Mouse (Mus musculus) bone marrow macrophage, adult 2 months (primary cell): ENCODE measurements around the gene Nxpe4. TPM values are rescaled to one million over a fixed set of nuclear protein-coding genes. Genes with fewer than 3 reads are reported as not detected.

Source experiments
- H3K27ac ChIP-seq: 2 replicates; pipeline ENCODE4 v1.5.1; 2012; ENCODE audit warnings: low read depth, low read length; ENCODE audit not compliant: insufficient read depth
- H3K4me1 ChIP-seq: 2 replicates; pipeline ENCODE4 v1.6.1; 2012; ENCODE audit warnings: low read length; ENCODE audit not compliant: control insufficient read depth, insufficient read depth
- H3K4me3 ChIP-seq: 2 replicates; pipeline ENCODE4 v1.5.1; 2012; ENCODE audit warnings: mild to moderate bottlenecking, low read length, moderate library complexity; ENCODE audit not compliant: insufficient read depth
- CTCF ChIP-seq: IDR thresholded peaks from 2 replicates; pipeline ENCODE4 v1.5.1; 2012; ENCODE audit warnings: low read depth, mild to moderate bottlenecking, low read length, moderate library complexity
- POLR2A ChIP-seq: IDR thresholded peaks from 2 replicates; pipeline ENCODE4 v1.6.1; 2012; ENCODE audit warnings: mild to moderate bottlenecking, low read depth, low read length, borderline replicate concordance
- polyA plus RNA-seq: library from polyadenylated mRNA; stranded (reverse); fragments of >200 nt; gene quantifications from 2 replicates; pipeline ENCODE4 v1.2.4, GENCODE M21; 2012; ENCODE audit not compliant: missing spikeins, insufficient read depth, insufficient read length

Gene Nxpe4
- polyA plus RNA-seq, 1 experiment, result 13.2 TPM

DNA sequence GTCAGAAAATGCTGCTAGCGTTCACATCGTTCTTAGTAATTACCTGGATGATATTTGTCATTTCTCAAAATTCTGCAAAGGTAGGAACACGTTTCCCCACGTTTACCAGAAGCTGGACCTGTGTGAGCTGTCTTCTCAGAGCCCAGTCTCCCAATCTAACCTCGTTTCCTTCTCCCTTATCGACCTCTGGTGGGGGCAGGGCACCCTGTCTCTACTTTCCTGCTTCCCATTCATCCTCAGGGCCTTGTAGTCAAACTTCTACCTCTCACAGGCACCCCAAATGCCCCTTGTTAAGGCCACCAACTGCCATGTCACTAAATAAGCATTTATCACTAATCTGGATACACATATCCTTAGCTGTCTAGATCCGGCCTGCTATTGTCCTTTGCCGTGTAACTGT lies 257.0 kb downstream of the Nxpe4 start:
- Histone ChIP-seq H3K27ac (peak overlapping the region; percentile 100), H3K4me1 (peaks cover 55% of the 10 kb centered on the region), H3K4me3 (peak overlapping the region; percentile 70)
- TF ChIP-seq POLR2A (no peak), CTCF (no peak)

DNA sequence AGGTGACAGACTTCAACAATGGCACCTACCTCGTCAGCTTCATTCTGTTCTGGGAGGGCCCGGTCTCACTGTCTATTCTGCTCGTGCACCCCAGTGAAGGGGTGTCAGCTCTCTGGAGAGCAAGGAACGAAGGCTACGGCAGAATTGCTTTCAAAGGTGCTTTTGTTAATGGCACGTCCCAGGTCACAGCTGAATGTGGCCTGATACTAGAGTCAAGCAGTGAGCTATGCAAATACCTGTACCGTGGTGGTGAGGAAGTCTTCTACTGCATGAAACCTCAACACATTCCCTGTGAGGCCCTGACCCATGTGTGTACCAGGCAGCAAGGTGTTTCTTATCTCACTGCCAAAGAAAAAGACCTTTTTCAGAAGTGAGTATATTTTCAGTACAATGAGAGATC lies 258.6 kb downstream of the Nxpe4 start:
- no peak for TF ChIP-seq POLR2A
- no peak for TF ChIP-seq CTCF
- H3K4me3 ChIP-seq, result no peak overlapping the region
- peak overlapping the region; percentile 37 for H3K27ac ChIP-seq

DNA sequence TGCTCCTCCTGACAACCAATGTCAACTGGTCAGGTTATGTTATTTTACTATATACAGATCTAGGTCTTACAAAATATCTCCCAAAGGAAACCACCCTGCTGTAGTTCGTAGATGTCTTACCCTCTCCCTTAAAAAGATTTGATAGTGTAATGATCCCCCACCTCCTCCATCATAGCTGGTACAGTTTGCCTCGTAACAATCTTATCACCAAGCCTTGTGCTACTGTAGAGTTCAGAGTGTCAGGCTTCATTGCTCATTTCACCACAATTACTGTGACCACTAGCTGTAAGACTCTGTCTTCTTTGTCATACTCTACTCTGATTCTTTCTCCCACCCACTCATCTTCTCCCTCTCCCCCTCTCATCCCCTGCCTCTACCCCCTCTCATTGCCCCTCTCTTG lies 259.2 kb downstream of the Nxpe4 start:
- TF ChIP-seq CTCF (no peak), POLR2A (no peak)
- Histone ChIP-seq H3K4me3 (no peak overlapping the region), H3K4me1 (peaks cover 42% of the 10 kb centered on the region), H3K27ac (peak overlapping the region; percentile 37)

More for the DNA sequence above, 258.6 kb downstream of the Nxpe4 start:
- peaks cover 48% of the 10 kb centered on the region for H3K4me1 ChIP-seq

DNA sequence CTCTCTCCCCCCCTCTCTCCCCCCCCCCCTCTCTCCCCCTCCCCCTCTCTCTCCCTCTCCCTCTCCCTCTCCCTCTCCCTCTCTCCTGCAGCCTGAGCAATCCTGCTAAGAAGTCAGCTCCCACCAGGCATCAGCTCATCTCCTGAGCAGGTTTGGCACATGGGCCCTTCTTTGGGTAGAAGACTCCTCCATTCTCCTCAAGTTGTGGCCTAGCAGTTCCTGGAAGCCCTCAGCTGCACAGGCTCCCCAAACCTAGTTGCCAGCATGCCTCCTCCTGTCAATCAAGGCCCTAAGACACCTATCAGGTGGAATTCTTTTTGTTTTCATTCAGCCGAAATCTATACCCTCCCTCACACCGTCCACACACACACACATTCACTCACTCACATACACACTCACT lies 259.7 kb downstream of the Nxpe4 start:
- Histone ChIP-seq H3K4me1 (peaks cover 41% of the 10 kb centered on the region), H3K27ac (peak overlapping the region; percentile 94), H3K4me3 (no peak overlapping the region)
- TF ChIP-seq CTCF (no peak), POLR2A (no peak)

DNA sequence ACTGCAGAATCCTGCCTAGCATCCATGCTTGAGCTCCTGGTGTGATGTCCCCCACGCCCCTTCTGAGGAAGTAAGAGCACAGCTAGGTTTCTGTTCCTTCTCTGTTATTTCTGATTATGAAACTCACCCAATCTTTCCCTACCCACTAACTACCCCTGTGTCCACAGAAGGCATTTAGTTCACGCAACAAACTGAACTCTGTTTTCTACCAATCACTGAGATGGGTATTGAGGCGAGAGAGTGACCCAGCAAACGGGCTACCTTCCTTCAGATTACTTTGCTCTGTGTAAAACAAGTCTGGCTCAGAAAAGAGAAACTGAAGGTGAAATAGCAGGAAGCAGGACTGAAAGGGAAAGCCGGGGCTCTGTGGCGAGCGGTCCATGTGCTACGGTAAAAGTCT lies 260.6 kb downstream of the Nxpe4 start:
- H3K4me3 ChIP-seq, result peak overlapping the region; percentile 58
- H3K27ac ChIP-seq, result peak overlapping the region; percentile 94
- TF ChIP-seq CTCF, result no peak
- TF ChIP-seq POLR2A, result no peak
- peaks cover 32% of the 10 kb centered on the region for H3K4me1 ChIP-seq

DNA sequence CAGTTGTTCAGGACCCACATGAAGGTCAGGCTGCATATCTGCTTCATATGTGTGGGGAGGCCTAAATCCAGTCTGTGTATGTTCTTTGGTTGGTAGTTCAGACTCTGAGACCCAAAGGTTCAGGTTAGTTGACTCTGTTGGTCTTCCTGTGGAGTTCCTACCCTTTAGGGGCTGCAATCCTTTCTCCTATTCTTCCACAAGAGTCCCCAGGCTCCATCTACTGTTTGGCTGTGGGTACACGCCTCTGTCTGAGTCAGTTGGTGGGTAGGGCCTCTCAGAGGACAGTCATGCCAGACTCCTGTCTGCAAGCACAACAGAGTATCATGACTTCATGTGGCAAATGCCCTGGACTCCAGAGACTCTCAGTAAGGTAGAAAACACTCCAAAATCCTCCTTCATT lies 261.4 kb downstream of the Nxpe4 start:
- H3K4me1 ChIP-seq, result peaks cover 28% of the 10 kb centered on the region
- peak overlapping the region; percentile 44 for H3K4me3 ChIP-seq
- peak overlapping the region; percentile 94 for H3K27ac ChIP-seq
- TF ChIP-seq POLR2A, result no peak
- TF ChIP-seq CTCF, result no peak

DNA sequence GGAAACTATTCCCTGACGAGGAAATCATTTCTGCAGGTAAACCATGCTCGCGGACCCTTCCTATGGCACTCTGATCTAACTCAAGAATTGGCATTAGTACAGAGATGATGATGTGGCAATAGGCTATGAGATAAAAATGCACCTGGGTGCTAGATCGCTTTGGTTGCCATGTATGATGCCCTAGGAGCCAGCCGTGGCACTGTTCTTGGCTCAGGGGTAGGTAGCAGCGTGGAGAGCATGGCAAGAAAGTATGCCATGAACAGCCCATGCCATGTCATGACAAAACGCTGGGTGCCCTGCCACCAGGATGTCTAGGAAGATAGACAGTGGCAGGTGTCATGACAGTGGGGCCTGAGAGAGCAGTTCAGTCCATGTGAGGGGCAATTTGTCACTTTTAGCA lies 265.4 kb downstream of the Nxpe4 start:
- peaks cover 9% of the 10 kb centered on the region for H3K4me1 ChIP-seq
- TF ChIP-seq POLR2A, result no peak
- TF ChIP-seq CTCF, result no peak
- H3K27ac ChIP-seq, result no peak overlapping the region
- H3K4me3 ChIP-seq, result no peak overlapping the region

DNA sequence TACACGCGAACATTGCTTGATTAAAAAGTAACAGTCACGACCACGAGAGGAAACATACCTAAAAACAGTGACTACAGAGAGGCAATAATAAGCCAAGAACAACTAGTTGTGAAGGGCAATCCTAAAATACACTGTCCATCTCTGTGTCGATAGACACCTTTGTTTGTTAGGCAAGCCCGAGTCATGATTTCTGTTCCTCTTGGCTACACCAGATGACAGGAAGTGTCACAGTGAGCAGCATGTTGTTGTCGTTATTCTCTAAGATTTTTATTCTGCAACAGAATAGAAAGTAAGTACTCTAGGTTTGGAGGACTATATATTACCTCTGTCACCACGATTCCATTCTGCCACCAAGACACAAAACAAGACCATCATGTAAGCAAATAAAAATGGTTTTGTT lies 270.6 kb downstream of the Nxpe4 start:
- TF ChIP-seq CTCF, result no peak
- no peak for TF ChIP-seq POLR2A
- H3K27ac ChIP-seq, result peak overlapping the region; percentile 34
- H3K4me1 ChIP-seq, result peaks cover 9% of the 10 kb centered on the region
- H3K4me3 ChIP-seq, result no peak overlapping the region

DNA sequence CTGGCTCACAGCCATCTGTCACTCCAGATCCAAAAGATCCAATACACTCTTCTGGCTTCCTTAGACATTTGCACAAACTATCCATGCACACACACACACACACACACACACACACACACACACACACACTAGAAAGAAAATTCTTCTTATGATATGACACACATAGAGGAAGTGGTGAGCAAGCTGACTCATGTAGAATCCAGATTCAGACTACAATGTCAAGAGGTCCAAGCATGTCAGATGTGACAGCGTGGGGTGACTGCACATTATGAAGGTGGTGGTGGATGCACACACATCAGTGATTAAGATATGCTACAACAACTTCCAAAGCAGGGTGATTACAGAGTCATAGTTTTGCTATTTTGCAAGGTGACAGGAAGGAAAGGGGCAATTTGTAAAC lies 282.1 kb downstream of the Nxpe4 start:
- TF ChIP-seq CTCF (no peak), POLR2A (no peak)
- H3K4me1 ChIP-seq, result peaks cover 14% of the 10 kb centered on the region
- H3K27ac ChIP-seq, result no peak overlapping the region
- no peak overlapping the region for H3K4me3 ChIP-seq

DNA sequence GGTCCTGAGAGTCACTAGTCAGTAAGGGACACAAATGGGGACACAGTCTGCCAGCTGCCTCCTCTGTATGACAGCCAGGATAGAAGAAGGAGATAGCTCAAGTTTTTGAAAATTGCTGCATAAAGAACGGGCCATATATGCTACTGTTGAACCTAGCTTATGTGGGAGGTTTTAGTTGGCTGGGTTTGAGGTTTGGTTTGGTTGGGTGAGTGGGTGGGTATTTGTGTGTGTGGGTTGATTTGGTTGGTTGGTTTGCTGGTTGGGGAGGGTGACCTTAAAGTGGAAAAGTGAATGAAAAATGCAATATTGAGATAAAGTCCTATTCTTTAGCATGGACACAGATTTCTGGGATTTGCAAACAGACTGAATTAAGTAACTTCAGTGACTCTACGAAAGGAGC lies 283.0 kb downstream of the Nxpe4 start:
- Histone ChIP-seq H3K27ac (no peak overlapping the region), H3K4me3 (no peak overlapping the region), H3K4me1 (peaks cover 14% of the 10 kb centered on the region)
- TF ChIP-seq POLR2A (no peak), CTCF (no peak)

DNA sequence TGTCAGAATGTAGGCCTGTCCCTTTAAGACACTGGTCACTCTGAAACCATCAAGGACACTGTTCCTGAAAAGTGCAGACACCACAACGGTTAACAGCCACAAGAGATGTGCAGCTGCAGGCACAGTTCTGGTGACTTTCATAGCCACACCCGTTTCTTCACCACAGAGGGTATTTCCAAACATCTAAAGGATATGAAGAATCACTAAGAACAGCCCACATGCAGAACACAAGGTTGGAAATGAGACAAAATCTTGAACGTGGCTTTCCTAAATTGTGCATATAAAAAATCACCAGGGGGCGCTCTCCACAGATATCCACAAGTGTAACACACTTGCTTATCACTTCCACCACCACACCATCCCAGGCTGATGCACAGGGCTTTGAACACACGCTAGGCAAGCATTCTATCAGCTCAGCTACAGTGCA lies 286.0 kb downstream of the Nxpe4 start:
- no peak overlapping the region for H3K4me3 ChIP-seq

More for the DNA sequence above, 286.0 kb downstream of the Nxpe4 start:
- Histone ChIP-seq H3K27ac (no peak overlapping the region), H3K4me1 (peaks cover 14% of the 10 kb centered on the region)
- TF ChIP-seq POLR2A (no peak), CTCF (peak; percentile 55; the same call in 1 of the 2 replicates)

Other genes with a start within 250 kb of the Nxpe4 start
- gene Nxpe2, start 191.4 kb downstream of the Nxpe4 start, polyA plus RNA-seq, result not detected in 2 replicates